Mouse (Mus musculus): ENCODE measurements around the gene Pes1. TPM values are rescaled to one million over a fixed set of nuclear protein-coding genes. Genes with fewer than 3 reads are reported as not detected.
"Not testable (repeated sequence)": the region's sequence is repeated elsewhere in the genome, so short reads cannot be mapped to it uniquely, and the experiment has no call there.

Gene Pes1
- polyA plus RNA-seq, 1 experiment from 2014 or later = 60.0 TPM

- no peak overlapping the region for H3K4me2 ChIP-seq
- WGBS (ENCODE audit: insufficient replicate concordance) = 68% methylated on average over 1 of the region's 1 CpGs
Observed at GRCm38 (mm10) chr11:4012616-4013015, 48.8 kb downstream of the Pes1 start.

DNA sequence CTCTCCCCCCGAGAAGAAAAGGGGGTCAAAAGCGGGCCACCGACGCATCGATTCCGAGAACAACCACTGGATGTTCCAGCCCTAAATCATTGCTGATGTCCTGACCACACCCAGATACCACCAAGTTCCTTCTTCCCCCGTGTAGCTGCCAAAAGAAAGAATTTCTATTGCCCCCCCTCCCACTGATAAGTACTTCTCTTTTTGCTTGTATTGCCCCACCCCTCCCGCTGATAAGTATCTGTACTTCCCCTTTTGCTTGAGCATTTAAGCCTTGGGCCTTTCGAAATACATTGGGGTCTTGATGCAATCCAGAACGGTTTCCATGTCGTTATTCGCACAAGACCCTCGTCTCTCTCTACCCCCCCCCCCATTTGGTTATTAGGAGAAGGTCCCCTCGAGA lies 52.0 kb downstream of the Pes1 start:
- not testable (repeated sequence) for H3K27ac ChIP-seq; ATAC-seq (ENCODE audit: low read depth); H3K9me3 ChIP-seq (replicated peaks); H3K9ac ChIP-seq; H3K4me1 ChIP-seq (replicated peaks); DNase-seq; H3K27me3 ChIP-seq; H3K36me3 ChIP-seq; H3K4me2 ChIP-seq; H3K4me3 ChIP-seq (replicated peaks)
- WGBS (ENCODE audit: insufficient replicate concordance) = 74% methylated on average over 14 of the region's 14 CpGs

More at GRCm38 (mm10) chr11:4012616-4013015, 48.8 kb downstream of the Pes1 start:
- no peak overlapping the region for H3K9ac ChIP-seq
- H3K4me1 ChIP-seq (replicated peaks) = no peaks in the 10 kb centered on the region
- no peak overlapping the region for H3K4me3 ChIP-seq (replicated peaks)
- no peaks in the 10 kb centered on the region for H3K27me3 ChIP-seq
- no peaks in the 10 kb centered on the region for H3K36me3 ChIP-seq
- H3K9me3 ChIP-seq (replicated peaks) = no peaks in the 10 kb centered on the region; the same call in 1 of the 2 replicates
- no peak overlapping the region for H3K27ac ChIP-seq
- ATAC-seq (ENCODE audit: low read depth) (no peak), DNase-seq (no peak)

GRCm38 (mm10) chr11:4022111-4022510 lies 58.3 kb downstream of the Pes1 start:
- not testable (repeated sequence) for H3K4me1 ChIP-seq (replicated peaks); H3K4me3 ChIP-seq (replicated peaks); H3K27me3 ChIP-seq; H3K27ac ChIP-seq; ATAC-seq (ENCODE audit: low read depth); H3K9me3 ChIP-seq (replicated peaks); DNase-seq; H3K36me3 ChIP-seq; H3K4me2 ChIP-seq; H3K9ac ChIP-seq
- WGBS (ENCODE audit: insufficient replicate concordance) = 56% methylated on average over 13 of the region's 13 CpGs

GRCm38 (mm10) chr11:4023321-4023720 lies 59.5 kb downstream of the Pes1 start:
- Histone ChIP-seq H3K36me3 (no peaks in the 10 kb centered on the region), H3K9me3 (replicated peaks) (no peaks in the 10 kb centered on the region), H3K4me1 (replicated peaks) (no peaks in the 10 kb centered on the region), H3K27me3 (no peaks in the 10 kb centered on the region), H3K9ac (no peak overlapping the region), H3K27ac (no peak overlapping the region), H3K4me3 (replicated peaks) (no peak overlapping the region), H3K4me2 (no peak overlapping the region)
- ATAC-seq (ENCODE audit: low read depth) (no peak), DNase-seq (no peak)
- whole genome bisulfite sequencing (ENCODE audit: insufficient replicate concordance) = 36% methylated on average over 2 of the region's 2 CpGs

DNA sequence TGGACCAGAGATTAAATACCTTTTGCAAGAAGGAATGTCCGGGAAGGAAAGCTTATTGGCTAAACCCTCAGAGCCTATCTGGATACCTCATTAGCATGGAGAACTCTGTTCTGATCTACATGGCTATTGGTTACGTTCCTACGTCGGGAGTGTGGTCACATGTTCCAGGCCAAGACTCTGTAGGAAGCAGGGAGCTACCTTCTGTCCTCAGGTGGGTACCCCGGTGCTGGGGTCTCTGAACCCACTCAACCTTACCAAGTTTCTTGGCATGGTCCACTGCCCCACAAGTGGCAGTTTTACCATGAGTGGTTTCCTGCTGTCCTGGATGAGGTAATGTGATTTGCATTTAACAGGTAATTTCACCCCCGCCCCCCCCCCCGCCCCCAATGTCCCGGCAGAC lies 63.3 kb downstream of the Pes1 start:
- ATAC-seq (ENCODE audit: low read depth) = no peak

DNA sequence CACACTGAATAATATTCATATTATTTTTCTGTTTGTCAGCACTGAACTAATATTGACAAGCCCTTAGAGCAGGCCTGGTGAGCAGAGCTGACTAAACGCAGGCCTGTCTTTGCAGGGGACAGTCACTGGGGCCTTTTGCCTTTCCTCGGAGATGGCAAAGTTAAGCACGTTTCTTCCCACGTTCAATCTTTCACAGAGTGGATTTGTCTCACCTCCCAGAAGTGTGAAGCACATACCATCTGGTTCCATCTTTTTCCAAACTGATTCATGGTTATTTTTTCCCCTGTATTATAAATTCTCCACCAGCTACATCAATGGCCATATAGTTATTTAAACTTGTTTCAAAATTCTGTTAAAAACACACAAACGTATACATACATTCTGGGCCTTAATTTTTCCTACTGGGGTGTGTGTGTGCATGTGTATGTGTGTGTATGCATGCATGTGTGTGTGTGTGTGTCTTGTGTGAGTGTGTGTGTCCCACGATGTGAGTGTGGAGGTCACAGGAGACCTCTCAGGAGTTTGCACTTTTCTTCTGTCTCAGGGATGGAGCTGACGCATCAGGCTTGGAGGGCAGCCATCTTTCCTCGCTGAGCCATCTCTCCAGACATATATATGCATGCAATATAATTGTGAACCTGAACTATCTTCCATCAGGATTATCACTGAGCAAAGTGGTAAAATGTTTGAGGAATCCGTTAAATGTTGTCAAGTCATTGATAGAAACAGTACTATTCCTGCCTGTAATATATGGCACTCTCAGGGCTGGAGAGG lies 64.0 kb downstream of the Pes1 start:
- H3K9ac ChIP-seq = no peak overlapping the region
- no peak for ATAC-seq (ENCODE audit: low read depth)
- H3K4me2 ChIP-seq = no peak overlapping the region
- H3K27me3 ChIP-seq = no peaks in the 10 kb centered on the region
- H3K27ac ChIP-seq = no peak overlapping the region
- no peaks in the 10 kb centered on the region for H3K9me3 ChIP-seq (replicated peaks)
- H3K4me3 ChIP-seq (replicated peaks) = no peak overlapping the region
- WGBS (ENCODE audit: insufficient replicate concordance) = 58% methylated on average over 9 of the region's 9 CpGs
- no peaks in the 10 kb centered on the region; the same call in 1 of the 2 replicates for H3K4me1 ChIP-seq (replicated peaks)
- H3K36me3 ChIP-seq = no peaks in the 10 kb centered on the region
- DNase-seq = no peak

More for the DNA sequence above, 63.3 kb downstream of the Pes1 start:
- Histone ChIP-seq H3K9me3 (replicated peaks) (no peaks in the 10 kb centered on the region), H3K27ac (no peak overlapping the region), H3K9ac (no peak overlapping the region), H3K27me3 (no peaks in the 10 kb centered on the region), H3K4me1 (replicated peaks) (no peaks in the 10 kb centered on the region; the same call in 1 of the 2 replicates), H3K36me3 (no peaks in the 10 kb centered on the region), H3K4me3 (replicated peaks) (no peak overlapping the region), H3K4me2 (no peak overlapping the region)
- DNase-seq = no peak
- 74% methylated on average over 8 of the region's 8 CpGs for WGBS (ENCODE audit: insufficient replicate concordance)

GRCm38 (mm10) chr11:4029343-4029742 lies 65.6 kb downstream of the Pes1 start:
- Histone ChIP-seq H3K9ac (no peak overlapping the region), H3K4me2 (no peak overlapping the region), H3K9me3 (replicated peaks) (no peaks in the 10 kb centered on the region), H3K27me3 (no peaks in the 10 kb centered on the region), H3K4me3 (replicated peaks) (no peak overlapping the region), H3K4me1 (replicated peaks) (no peaks in the 10 kb centered on the region; the same call in 1 of the 2 replicates), H3K27ac (no peak overlapping the region), H3K36me3 (no peaks in the 10 kb centered on the region)
- WGBS (ENCODE audit: insufficient replicate concordance) = 58% methylated on average over 4 of the region's 4 CpGs
- DNase-seq (no peak), ATAC-seq (ENCODE audit: low read depth) (no peak)

Other genes with a start within 250 kb of the Pes1 start
- 0.18 and 0.27 TPM in 2 replicates for gene Osbp2, start 100.1 kb upstream of the Pes1 start, polyA plus RNA-seq (2015; fragmentation: Nextera tagmentation; extraction: Ambion mirVana)
- gene 4921536K21Rik, start 68.9 kb upstream of the Pes1 start, polyA plus RNA-seq (2015; fragmentation: Nextera tagmentation; extraction: Ambion mirVana) = 0.03 TPM in 1 of 2 replicates, not detected in the other
- gene Dusp18, start 68.7 kb upstream of the Pes1 start, polyA plus RNA-seq (2015; fragmentation: Nextera tagmentation; extraction: Ambion mirVana) = 0.43 and 0.48 TPM in 2 replicates
- gene Slc35e4, start 49.3 kb upstream of the Pes1 start, polyA plus RNA-seq (2015; fragmentation: Nextera tagmentation; extraction: Ambion mirVana) = 0.45 and 0.68 TPM in 2 replicates
- 14.8 and 15.9 TPM in 2 replicates for gene Tcn2, start 31.8 kb upstream of the Pes1 start, polyA plus RNA-seq (2015; fragmentation: Nextera tagmentation; extraction: Ambion mirVana)
- gene 4930556J24Rik, start 12.8 kb downstream of the Pes1 start, polyA plus RNA-seq (2015; fragmentation: Nextera tagmentation; extraction: Ambion mirVana) = 0.13 TPM in 1 of 2 replicates, not detected in the other
- gene Gal3st1, start 19.7 kb downstream of the Pes1 start, polyA plus RNA-seq (2015; fragmentation: Nextera tagmentation; extraction: Ambion mirVana) = 0.76 and 0.78 TPM in 2 replicates
- gene Sec14l4, start 67.5 kb downstream of the Pes1 start, polyA plus RNA-seq (2015; fragmentation: Nextera tagmentation; extraction: Ambion mirVana) = 0.96 and 1.2 TPM in 2 replicates
- not detected in 2 replicates for gene Sec14l3, start 100.9 kb downstream of the Pes1 start, polyA plus RNA-seq (2015; fragmentation: Nextera tagmentation; extraction: Ambion mirVana)
- gene Mtfp1, start 131.5 kb downstream of the Pes1 start, polyA plus RNA-seq (2015; fragmentation: Nextera tagmentation; extraction: Ambion mirVana) = 32.2 and 33.9 TPM in 2 replicates
- gene Sec14l2, start 159.4 kb downstream of the Pes1 start, polyA plus RNA-seq (2015; fragmentation: Nextera tagmentation; extraction: Ambion mirVana) = 5.8 and 7.0 TPM in 2 replicates
- 5.6 and 6.1 TPM in 2 replicates for gene Rnf215, start 171.2 kb downstream of the Pes1 start, polyA plus RNA-seq (2015; fragmentation: Nextera tagmentation; extraction: Ambion mirVana)
- 0.65 and 0.87 TPM in 2 replicates for gene Ccdc157, start 196.3 kb downstream of the Pes1 start, polyA plus RNA-seq (2015; fragmentation: Nextera tagmentation; extraction: Ambion mirVana)
- gene Sf3a1, start 196.4 kb downstream of the Pes1 start, polyA plus RNA-seq (2015; fragmentation: Nextera tagmentation; extraction: Ambion mirVana) = 23.5 and 32.9 TPM in 2 replicates
- gene Tbc1d10a, start 222.8 kb downstream of the Pes1 start, polyA plus RNA-seq (2015; fragmentation: Nextera tagmentation; extraction: Ambion mirVana) = 6.0 and 6.2 TPM in 2 replicates

Data from liver, embryonic 13.5 days (tissue).